Mouse (Mus musculus) ES-E14 (cell line): ENCODE data around the gene Plac8. TPM values are rescaled to one million over a fixed set of nuclear protein-coding genes. Genes with fewer than 3 reads are reported as not detected.

ENCODE experiments used
- DNase-seq: peaks from one replicate; pipeline ENCODE4 v3.0.0-alpha.2; 2013; ENCODE audit warnings: low read depth, low spot score
- H3K27ac ChIP-seq: 2 replicates; pipeline ENCODE4 v1.5.1; 2012; ENCODE audit warnings: low read depth, mild to moderate bottlenecking, low read length, moderate library complexity, mixed read lengths; ENCODE audit not compliant: poor library complexity, insufficient read depth, severe bottlenecking
- H3K36me3 ChIP-seq: 2 replicates; pipeline ENCODE4 v1.6.1; 2012; ENCODE audit warnings: mild to moderate bottlenecking, low read length, moderate library complexity, mixed read lengths; ENCODE audit not compliant: control insufficient read depth, poor library complexity, insufficient read depth, severe bottlenecking
- H3K4me1 ChIP-seq, 2 experiments: fragments of 150-350 bp in 1 of 2; sonication (generic) in 1 of 2; 2 replicates each; pipeline ENCODE4 v1.6.1; 2012; ENCODE audit warnings: low read length in 2 of 2, mild to moderate bottlenecking in 1 of 2, mixed read lengths in 1 of 2; ENCODE audit not compliant: control insufficient read depth in 2 of 2, insufficient read depth in 2 of 2, poor library complexity in 1 of 2
- H3K4me3 ChIP-seq, 2 experiments: fragments of 150-350 bp in 1 of 2; sonication (generic) in 1 of 2; 2 replicates each; pipeline ENCODE4 v1.5.1; 2012; ENCODE audit warnings: low read length in 2 of 2, low read depth in 1 of 2, mild to moderate bottlenecking in 1 of 2, mixed read lengths in 1 of 2; ENCODE audit not compliant: insufficient read depth in 1 of 2, poor library complexity in 1 of 2, severe bottlenecking in 1 of 2
- H3K9ac ChIP-seq: 2 replicates; pipeline ENCODE4 v1.6.1; 2012; ENCODE audit warnings: low read depth, mild to moderate bottlenecking, low read length, mixed read lengths; ENCODE audit not compliant: poor library complexity, insufficient read depth, severe bottlenecking
- H3K9me3 ChIP-seq: fragments of 150-350 bp; sonication (generic); 2 replicates; pipeline ENCODE4 v1.6.1; 2012; ENCODE audit warnings: low read depth, mild to moderate bottlenecking, low read length; ENCODE audit not compliant: control insufficient read depth, insufficient read depth
- CHD2 ChIP-seq: IDR thresholded peaks from 2 replicates; pipeline ENCODE4 v1.6.1; 2014; ENCODE audit warnings: mild to moderate bottlenecking, low read depth, low read length, inconsistent platforms
- HCFC1 ChIP-seq: IDR thresholded peaks from 2 replicates; pipeline ENCODE4 v1.6.1; 2012; ENCODE audit warnings: low read length, inconsistent platforms, borderline replicate concordance; ENCODE audit not compliant: insufficient read depth
- MAFK ChIP-seq: IDR thresholded peaks from 2 replicates; pipeline ENCODE4 v1.6.1; 2014; ENCODE audit warnings: mild to moderate bottlenecking, low read depth, low read length, inconsistent platforms; ENCODE audit not compliant: insufficient read depth
- ZC3H11A ChIP-seq: IDR thresholded peaks from 2 replicates; pipeline ENCODE4 v1.6.1; 2012; ENCODE audit warnings: low read depth, mild to moderate bottlenecking, inconsistent platforms, low read length, borderline replicate concordance
- ZNF384 ChIP-seq: IDR thresholded peaks from 2 replicates; pipeline ENCODE4 v1.6.1; 2012; ENCODE audit warnings: low read depth, low read length, inconsistent platforms
- in situ Hi-C, 2 experiments: fragments of 600-800 bp; cut with MboI; formaldehyde crosslinking; loops; one replicate each; pipeline ENCODE4 v1.15.1; 2025; ENCODE audit warnings: low sequenced_read_pairs in 2 of 2, inconsistent platforms in 1 of 2; ENCODE audit not compliant: unreplicated experiment in 2 of 2
- total RNA-seq: library from RNA; depleted of rRNA; stranded (reverse); fragments of 300-350 nt; gene quantifications from 2 replicates; pipeline ENCODE4 v1.2.3, GENCODE M21; 2012

The Plac8 gene
- total RNA-seq, 1 experiment, result 28.1 TPM

- Histone ChIP-seq H3K27ac (no peak overlapping the region), H3K9ac (no peak overlapping the region), H3K4me1 (no peaks in the 10 kb centered on the region), H3K4me3 (no peak overlapping the region), H3K9me3 (no peaks in the 10 kb centered on the region), H3K36me3 (no peaks in the 10 kb centered on the region)
- in situ Hi-C loops, result no loop called here
- no peak for DNase-seq
- TF ChIP-seq CHD2 (no peak), ZNF384 (no peak), MAFK (no peak), ZC3H11A (no peak), HCFC1 (no peak)
Observed at GRCm38 (mm10) chr5:100558783-100559182, 13.3 kb downstream of the Plac8 start.

GRCm38 (mm10) chr5:100557537-100557936, 14.5 kb downstream of the Plac8 start:
- no peaks in the 10 kb centered on the region for H3K4me1 ChIP-seq
- no peak overlapping the region for H3K4me3 ChIP-seq
- no peak overlapping the region for H3K27ac ChIP-seq
- in situ Hi-C loops, result no loop called here
- no peak for DNase-seq
- TF ChIP-seq MAFK (no peak), CHD2 (no peak), ZC3H11A (no peak), ZNF384 (no peak), HCFC1 (no peak)
- no peaks in the 10 kb centered on the region for H3K9me3 ChIP-seq
- H3K36me3 ChIP-seq, result no peaks in the 10 kb centered on the region
- H3K9ac ChIP-seq, result no peak overlapping the region

GRCm38 (mm10) chr5:100557019-100557418, 15.0 kb downstream of the Plac8 start:
- H3K4me3 ChIP-seq, result no peak overlapping the region
- no peak for TF ChIP-seq ZC3H11A
- TF ChIP-seq HCFC1, result no peak
- no peak for TF ChIP-seq MAFK
- no peak for TF ChIP-seq CHD2
- TF ChIP-seq ZNF384, result no peak
- H3K9me3 ChIP-seq, result no peaks in the 10 kb centered on the region
- H3K4me1 ChIP-seq, result no peaks in the 10 kb centered on the region
- no peak overlapping the region for H3K9ac ChIP-seq
- no peak for DNase-seq
- no peak overlapping the region for H3K27ac ChIP-seq
- in situ Hi-C loops, result no loop called here
- H3K36me3 ChIP-seq, result no peaks in the 10 kb centered on the region

GRCm38 (mm10) chr5:100553426-100553825, 18.6 kb downstream of the Plac8 start:
- no peak for TF ChIP-seq HCFC1
- no peak for TF ChIP-seq ZNF384
- no peak for TF ChIP-seq ZC3H11A
- no peak for TF ChIP-seq MAFK
- no peak for TF ChIP-seq CHD2
- no peak for DNase-seq
- no peak overlapping the region for H3K4me3 ChIP-seq
- H3K27ac ChIP-seq, result no peak overlapping the region
- in situ Hi-C loops, result no loop called here
- H3K36me3 ChIP-seq, result no peaks in the 10 kb centered on the region; the same call in 1 of the 2 replicates
- no peaks in the 10 kb centered on the region for H3K4me1 ChIP-seq
- no peaks in the 10 kb centered on the region for H3K9me3 ChIP-seq
- no peak overlapping the region for H3K9ac ChIP-seq

GRCm38 (mm10) chr5:100551952-100552351, 20.1 kb downstream of the Plac8 start:
- no peak for TF ChIP-seq CHD2
- TF ChIP-seq ZC3H11A, result no peak
- no peak for TF ChIP-seq ZNF384
- in situ Hi-C loops, result no loop called here
- no peaks in the 10 kb centered on the region for H3K9me3 ChIP-seq
- no peak overlapping the region for H3K27ac ChIP-seq
- no peak overlapping the region for H3K4me3 ChIP-seq
- no peak overlapping the region for H3K9ac ChIP-seq
- DNase-seq, result no peak
- no peaks in the 10 kb centered on the region for H3K4me1 ChIP-seq
- peaks cover 5% of the 10 kb centered on the region for H3K36me3 ChIP-seq
